Mouse (Mus musculus): ENCODE results near the gene Trafd1.

GRCm38 (mm10) chr5:121333976-121334375 is 51.5 kb downstream of the Trafd1 start:
- TF ChIP-seq CTCF (IDR thresholded peaks at IDR 0.05; ENCODE audit: insufficient read depth, low read length) (no peak), POLR2A (IDR thresholded peaks at IDR 0.05; ENCODE audit: borderline replicate concordance, extremely low read depth, low read depth, low read length) (no peak)

Data from lung, adult 2 months (tissue).